Mouse (Mus musculus): Measurements from ENCODE around the gene Bcl10.
"Not testable (repeated sequence)": the region's sequence is repeated elsewhere in the genome, so short reads cannot be mapped to it uniquely, and the experiment has no call there.

Gene Bcl10

GRCm38 (mm10) chr3:145913942-145914341 is 8.7 kb upstream of the Bcl10 start:
- DNase-seq: not testable (repeated sequence)

- DNase-seq: no peak
These were observed 6.2 kb upstream of the Bcl10 start for GRCm38 (mm10) chr3:145916374-145916773.

GRCm38 (mm10) chr3:145916826-145917225 is 5.8 kb upstream of the Bcl10 start:
- no peak for DNase-seq

DNA sequence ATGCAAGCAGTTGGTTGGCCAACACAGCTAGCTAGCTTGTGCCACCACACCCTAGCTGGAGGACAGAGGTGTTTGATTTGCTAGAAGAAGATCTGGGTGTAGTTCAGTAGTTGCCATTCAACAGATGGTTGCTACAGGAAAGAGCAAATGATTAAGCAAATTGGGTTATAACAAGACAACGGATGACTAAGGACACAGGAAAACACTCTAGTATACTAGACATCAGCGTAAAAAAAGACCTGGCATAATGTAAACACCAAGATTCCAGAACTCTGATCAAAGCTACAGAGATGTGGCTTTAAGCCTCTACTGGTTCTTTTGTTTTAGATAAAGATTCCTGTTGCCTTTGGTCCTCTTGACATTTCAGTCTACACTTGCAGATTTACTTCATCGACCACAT is 367 bp downstream of the Bcl10 start:
- DNase-seq: no peak

DNA sequence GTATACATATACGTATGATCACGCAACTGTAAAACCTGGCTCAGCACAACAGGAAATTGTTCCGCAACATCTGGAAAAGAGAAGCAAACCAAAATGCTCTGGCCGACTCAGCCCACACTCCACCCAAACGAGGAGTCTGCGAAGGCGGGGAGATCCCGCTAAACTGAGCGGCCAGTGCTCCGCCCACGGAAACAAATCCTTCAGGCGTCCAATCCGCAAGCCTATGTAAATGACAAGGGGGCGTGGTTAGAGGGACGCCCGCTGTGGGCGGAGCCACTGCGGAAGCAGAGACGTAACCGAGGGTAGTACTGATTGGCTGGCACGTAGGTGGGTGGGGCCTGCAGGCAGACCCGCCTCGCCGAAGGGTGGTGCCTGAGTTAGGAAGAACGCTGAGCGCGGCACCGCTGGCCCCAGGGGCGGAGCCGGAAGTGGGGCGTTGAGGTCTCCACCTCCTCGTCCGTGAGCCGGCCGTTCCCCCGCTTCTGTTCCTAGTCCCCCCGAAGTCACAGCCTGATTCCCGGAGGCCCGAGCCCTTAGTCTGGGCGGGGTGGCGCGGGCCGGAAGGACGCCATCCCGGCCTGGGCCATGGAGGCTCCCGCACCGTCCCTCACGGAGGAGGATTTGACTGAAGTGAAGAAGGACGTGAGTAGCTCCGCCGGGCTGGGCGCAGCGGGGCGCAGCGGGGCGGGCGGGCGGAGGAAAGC is 1.4 kb downstream of the Bcl10 start:
- peak; percentile 99 for DNase-seq

- peak; percentile 48 for DNase-seq
These were observed 2.2 kb downstream of the Bcl10 start for GRCm38 (mm10) chr3:145924649-145925337.

- no peak for DNase-seq
These were observed 2.9 kb downstream of the Bcl10 start for GRCm38 (mm10) chr3:145925506-145925905.

GRCm38 (mm10) chr3:145929525-145930400 is 7.2 kb downstream of the Bcl10 start:
- DNase-seq: no peak

DNA sequence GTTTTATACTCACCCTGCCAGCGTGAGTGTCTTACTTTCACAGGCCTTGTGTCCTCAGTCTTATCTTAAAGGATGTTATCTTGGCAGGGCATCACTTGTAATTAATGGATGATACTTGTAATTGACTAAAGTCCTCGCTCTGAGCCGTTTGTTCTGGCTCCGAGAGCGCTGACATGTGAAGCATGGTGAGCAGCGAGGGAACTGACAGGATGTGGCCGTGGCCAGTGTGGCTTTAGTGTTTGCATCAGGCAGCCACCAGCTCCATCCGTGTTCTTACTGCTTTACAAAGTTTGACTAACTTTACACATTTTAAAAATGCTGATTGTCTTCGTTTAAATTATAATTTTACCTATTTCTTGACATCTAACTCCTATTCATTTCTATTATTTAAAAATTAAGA is 11.2 kb downstream of the Bcl10 start:
- DNase-seq: no peak

DNA sequence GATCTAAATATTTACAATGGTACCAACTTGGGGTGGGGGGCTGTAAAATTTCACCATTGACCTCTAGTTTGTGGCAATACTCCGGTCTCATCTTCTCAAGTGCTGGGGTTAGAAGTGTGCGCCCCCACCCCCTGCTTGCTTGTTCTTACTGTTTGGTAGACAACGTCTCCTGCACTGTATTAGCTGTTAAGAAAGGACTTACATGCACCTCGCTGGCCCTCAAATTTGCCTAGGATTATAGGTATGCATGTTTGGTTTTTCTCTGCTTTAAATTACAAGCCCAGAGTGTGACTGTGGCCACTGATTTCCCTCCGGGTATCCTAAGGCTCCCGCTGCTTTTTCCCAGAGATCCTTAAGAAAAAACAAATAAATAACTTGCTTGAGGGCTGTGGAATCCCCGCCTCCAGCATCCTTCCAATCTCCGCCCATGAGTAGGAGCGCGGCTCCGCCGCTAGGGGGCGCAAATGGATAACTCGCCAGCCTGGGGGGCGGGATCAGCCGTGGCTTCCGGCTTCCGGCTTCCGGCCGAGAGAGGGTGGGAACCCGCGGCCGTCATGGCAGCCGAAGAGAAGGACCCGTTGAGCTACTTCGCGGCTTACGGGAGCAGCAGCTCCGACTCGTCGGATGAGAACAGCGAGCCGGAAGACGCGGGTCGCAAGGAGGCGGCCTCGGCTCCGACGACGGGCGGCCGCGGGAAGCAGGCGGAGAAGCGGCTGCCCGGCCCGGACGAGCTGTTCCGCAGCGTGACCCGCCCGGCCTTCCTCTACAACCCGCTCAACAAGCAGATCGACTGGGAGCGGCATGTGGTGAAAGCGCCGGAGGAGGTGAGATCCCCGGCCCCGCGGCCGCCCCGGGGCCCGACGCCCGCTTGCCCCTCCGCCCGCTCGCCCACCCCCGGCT is 15.2 kb downstream of the Bcl10 start, which contains the start of gene 2410004B18Rik:
Gene 2410004B18Rik (plus strand): TSS at position 510 of the 900 bp plus-strand sequence.
- DNase-seq: peak; percentile 91

GRCm38 (mm10) chr3:145938405-145939349 is 16.1 kb downstream of the Bcl10 start:
- DNase-seq: no peak

GRCm38 (mm10) chr3:145939402-145939801 is 16.8 kb downstream of the Bcl10 start:
- no peak for DNase-seq

DNA sequence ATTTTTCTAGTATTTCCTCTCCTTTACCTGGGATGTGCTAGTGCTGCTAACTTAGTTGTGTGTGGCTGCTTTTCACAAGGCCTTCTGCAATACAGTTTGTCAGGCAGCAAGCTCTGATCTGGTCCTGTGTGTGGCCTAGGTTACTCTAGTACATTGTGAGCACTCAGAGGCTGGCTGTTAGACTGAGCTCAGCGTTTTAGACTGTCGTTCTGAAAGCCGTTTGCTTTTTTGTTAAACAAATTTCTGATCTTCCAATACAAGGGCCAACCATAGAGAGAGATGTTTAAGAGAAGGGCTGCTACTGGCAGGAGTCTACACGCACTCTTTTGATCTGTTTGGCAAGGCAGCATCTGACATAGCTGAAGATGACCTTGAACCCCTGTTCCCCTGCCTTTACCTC is 17.4 kb downstream of the Bcl10 start:
- DNase-seq: no peak

- peak; percentile 77 for DNase-seq
These were observed 19.4 kb downstream of the Bcl10 start for GRCm38 (mm10) chr3:145941971-145942370.

DNA sequence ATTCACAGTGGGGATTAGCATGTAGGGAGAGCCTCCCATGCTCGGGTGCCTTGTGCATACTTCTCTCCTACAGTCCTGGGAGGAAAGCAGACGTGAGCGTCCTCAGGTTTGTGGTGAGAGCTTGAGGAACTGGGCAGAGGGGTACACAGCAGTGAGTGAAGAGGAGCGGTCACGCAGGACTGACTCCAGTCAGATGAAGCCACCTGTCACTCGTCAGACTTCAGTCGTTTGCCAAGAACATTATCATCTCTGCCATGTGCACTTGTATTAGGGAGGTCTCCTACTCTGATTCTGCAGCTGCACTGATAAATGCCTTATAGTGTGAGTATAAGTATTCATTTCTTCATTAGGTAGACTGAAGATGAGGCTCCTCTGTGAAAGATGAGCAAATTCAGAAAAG is 21.7 kb downstream of the Bcl10 start:
- DNase-seq: no peak

DNA sequence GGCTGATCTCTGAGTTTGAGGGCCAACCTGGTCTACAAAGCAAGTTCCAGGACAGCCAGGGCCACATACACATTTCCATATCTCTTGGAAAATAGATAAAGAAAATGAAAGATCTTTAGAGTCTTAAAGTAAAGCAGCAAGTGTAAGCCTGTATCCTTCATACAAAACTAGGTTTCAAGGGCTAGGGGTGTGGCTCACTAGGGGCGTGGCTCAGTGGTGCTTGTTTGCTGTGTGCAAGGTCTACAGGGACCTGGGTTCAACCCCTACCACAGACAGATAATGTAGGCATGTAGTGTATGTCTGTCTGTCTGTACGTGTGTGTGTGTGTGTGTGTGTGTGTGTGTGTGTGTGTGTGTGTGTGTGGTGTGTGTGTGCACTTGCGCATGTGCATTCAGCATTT is 23.3 kb downstream of the Bcl10 start:
- DNase-seq: no peak

DNA sequence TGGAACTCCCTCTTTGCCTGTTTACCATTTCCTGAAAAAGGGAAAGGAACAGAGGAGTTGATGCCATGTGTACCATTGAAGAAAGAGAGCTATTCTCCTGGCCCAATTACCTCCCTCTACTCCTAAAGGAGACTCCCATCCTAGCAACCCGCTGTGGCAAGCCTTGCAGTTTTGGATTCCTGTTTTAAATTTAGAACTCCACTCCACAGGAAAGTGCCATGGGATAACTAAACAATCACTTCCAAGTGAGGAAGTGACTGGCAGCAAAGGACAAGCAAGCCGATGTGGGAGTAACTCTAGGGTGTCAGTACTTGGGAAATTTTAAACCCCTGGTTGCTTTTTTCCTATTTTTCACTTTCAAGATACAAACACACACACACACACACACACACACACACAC is 24.1 kb downstream of the Bcl10 start:
- no peak for DNase-seq

DNA sequence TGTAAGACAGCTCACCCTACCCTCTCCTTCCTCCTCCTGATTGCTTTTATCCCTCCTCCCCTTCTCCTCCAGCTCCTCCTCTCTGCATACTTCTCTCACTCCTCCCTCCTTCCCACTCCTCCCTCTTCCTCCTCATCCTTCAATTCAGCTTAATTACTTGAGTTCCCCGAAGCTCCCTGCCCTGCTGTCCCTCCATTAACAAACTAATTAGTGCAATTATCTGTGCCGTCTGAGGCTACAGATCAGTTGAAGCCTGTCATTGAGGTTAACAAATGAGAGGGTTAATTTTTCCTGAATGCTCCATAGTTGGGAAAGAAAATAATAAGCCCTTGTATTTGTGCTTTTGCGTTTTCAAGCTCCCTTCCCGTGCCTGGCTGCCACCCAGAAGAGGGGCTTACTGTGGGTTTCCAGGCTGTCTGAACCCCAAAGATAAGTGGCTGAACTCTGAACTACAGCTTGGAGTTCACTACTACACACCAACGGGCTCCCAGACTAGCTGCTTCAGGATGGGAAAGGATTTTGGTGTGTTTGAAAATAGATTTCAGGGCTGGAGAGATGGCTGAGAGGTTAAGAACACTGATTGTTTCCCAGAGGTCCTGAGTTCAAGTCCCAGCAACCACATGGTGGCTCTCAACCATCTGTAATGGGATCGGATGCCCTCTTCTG is 25.1 kb downstream of the Bcl10 start:
- DNase-seq: no peak

DNA sequence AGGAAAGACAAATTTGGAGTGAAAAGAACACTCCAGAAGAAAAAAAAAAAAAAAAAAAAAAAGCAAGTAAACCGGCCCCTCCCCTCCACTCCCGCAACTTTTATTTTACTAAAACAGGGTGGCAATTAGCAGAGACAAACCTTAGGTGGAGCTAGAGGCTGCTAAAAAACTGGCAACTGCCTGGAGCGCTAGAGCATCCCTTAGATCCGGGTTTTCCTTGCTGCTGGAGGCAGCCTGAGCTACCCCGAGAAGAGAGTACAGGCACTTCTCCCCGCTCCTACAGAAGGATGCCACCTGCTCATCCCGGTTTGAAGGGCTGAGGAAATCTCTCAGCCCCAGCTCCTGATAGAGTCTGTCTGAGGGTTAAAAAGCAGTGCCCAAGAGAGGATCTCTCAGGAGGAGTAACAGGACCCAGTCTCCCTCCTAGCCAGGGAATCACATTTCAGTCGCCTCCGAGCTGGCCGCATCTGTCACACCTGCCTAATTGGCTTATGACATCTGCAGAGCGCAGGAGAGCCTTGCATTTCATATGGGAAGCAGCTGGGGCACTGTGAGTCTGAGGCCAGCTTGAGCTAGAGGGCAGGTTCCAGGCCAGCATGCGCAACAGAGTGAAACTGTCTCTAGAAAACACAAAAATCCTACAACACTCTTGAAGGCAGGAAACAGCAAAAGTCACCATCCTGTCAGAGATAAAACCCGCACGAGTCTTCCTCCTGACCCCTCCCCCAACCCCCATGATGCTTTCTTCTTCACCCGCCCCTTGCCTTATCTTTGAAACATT is 27.6 kb downstream of the Bcl10 start:
- peak; percentile 48 for DNase-seq

- DNase-seq: no peak
These were observed 28.2 kb downstream of the Bcl10 start for GRCm38 (mm10) chr3:145950815-145951130.

Measured in kidney, adult 18-20 months (tissue).